Mouse (Mus musculus): ENCODE results near the gene Ank. TPM values are rescaled to one million over a fixed set of nuclear protein-coding genes. Genes with fewer than 3 reads are reported as not detected.

The Ank gene
- total and polyA plus RNA-seq, 3 experiments = 0.04 to 0.15 TPM; not detected in 1

DNA sequence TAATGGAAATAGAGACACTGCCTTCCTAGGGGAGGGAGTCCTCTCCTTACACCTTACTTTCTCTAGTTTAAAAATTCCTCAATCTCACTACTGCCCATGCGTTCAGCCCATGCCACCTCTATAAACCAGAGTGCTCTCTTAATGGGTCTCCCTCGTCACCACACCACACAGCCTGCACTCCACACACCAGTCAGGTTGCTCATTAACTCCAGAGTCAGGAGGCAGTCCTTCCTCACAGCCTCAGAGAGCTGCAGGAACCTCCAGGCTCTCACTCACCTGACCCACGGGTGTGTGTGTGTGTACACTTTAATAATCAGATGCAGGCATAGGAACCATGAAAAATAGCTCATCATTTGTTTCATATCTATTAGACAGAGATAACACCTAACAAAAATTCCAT, 153.2 kb downstream of the Ank start:
- H3K9ac ChIP-seq (ENCODE audit: control insufficient read depth, low read depth, low read length, poor library complexity, severe bottlenecking) = no peak overlapping the region
- H3K36me3 ChIP-seq (ENCODE audit: control insufficient read depth in 1 of 2, insufficient read depth in 2 of 2, low read length in 2 of 2) = peaks cover 36 to 38% of the 10 kb centered on the region in 2 experiments
- H3K9me3 ChIP-seq (replicated peaks; ENCODE audit: insufficient read depth, low read length) = no peaks in the 10 kb centered on the region
- DNase-seq (ENCODE audit: low read depth, low spot score) = no peak
- peaks cover 31% of the 10 kb centered on the region for H3K79me2 ChIP-seq (ENCODE audit: control insufficient read depth, insufficient read depth, low read length, poor library complexity)
- H3K4me1 ChIP-seq (ENCODE audit: control insufficient read depth in 1 of 2, insufficient read depth in 2 of 2, low read length in 2 of 2) = peaks cover 24 to 26% of the 10 kb centered on the region in 2 experiments
- no peak for TF ChIP-seq MAFK (IDR thresholded peaks at IDR 0.05; ENCODE audit: borderline replicate concordance, low read depth, low read length)
- TF ChIP-seq SMC3 (IDR thresholded peaks at IDR 0.05; ENCODE audit: low read depth, low read length) = no peak
- TF ChIP-seq CHD2 (IDR thresholded peaks at IDR 0.05; ENCODE audit: low read length) = no peak
- no peak for TF ChIP-seq CTCF (IDR thresholded peaks at IDR 0.05 in 2 of 3, conservative IDR thresholded peaks at IDR 0.05 in 1 of 3; ENCODE audit: control insufficient read depth in 1 of 3, insufficient read depth in 1 of 3, low read depth in 2 of 3, low read length in 3 of 3, poor library complexity in 1 of 3, severe bottlenecking in 1 of 3)
- TF ChIP-seq E2F4 (IDR thresholded peaks at IDR 0.05; ENCODE audit: borderline replicate concordance, low read depth, low read length) = no peak
- TF ChIP-seq NRF1 (IDR thresholded peaks at IDR 0.05; ENCODE audit: insufficient read depth, low read depth, low read length, poor library complexity, severe bottlenecking) = no peak
- no peak for TF ChIP-seq GATA1 (IDR thresholded peaks at IDR 0.05; ENCODE audit: low read depth, low read length)
- no peak for TF ChIP-seq TAL1 (IDR thresholded peaks at IDR 0.05; ENCODE audit: low read length)
- TF ChIP-seq RCOR1 (IDR thresholded peaks at IDR 0.05; ENCODE audit: low read depth, low read length) = no peak
- TF ChIP-seq MEF2A (IDR thresholded peaks at IDR 0.05; ENCODE audit: extremely low read depth, insufficient replicate concordance, low read depth, low read length, poor library complexity, severe bottlenecking) = no peak
- TF ChIP-seq POLR2AphosphoS2 (IDR thresholded peaks at IDR 0.05; ENCODE audit: low read length) = no peak
- TF ChIP-seq UBTF (IDR thresholded peaks at IDR 0.05; ENCODE audit: borderline replicate concordance, insufficient read depth, low read depth, low read length) = no peak
- no peak for TF ChIP-seq SIN3A (IDR thresholded peaks at IDR 0.05; ENCODE audit: low read length)
- TF ChIP-seq POLR2A (IDR thresholded peaks at IDR 0.05; ENCODE audit: control insufficient read depth in 1 of 2, insufficient read depth in 1 of 2, low read depth in 1 of 2, low read length in 2 of 2, poor library complexity in 1 of 2) = no peak
- no peak for TF ChIP-seq MYC (IDR thresholded peaks at IDR 0.05; ENCODE audit: low read depth, low read length)
- no peak for TF ChIP-seq MYB (IDR thresholded peaks at IDR 0.05; ENCODE audit: low read depth, low read length)
- no peak for TF ChIP-seq KAT2A (conservative IDR thresholded peaks at IDR 0.05; ENCODE audit: low read depth, low read length)
- TF ChIP-seq GABPA (IDR thresholded peaks at IDR 0.05; ENCODE audit: low read depth, low read length) = no peak
- no peak overlapping the region for H3K4me3 ChIP-seq (ENCODE audit: control insufficient read depth in 1 of 2, insufficient read depth in 1 of 2, low read depth in 2 of 2, low read length in 2 of 2)
- peak overlapping the region; percentile 18 for H3K27ac ChIP-seq (ENCODE audit: control insufficient read depth, low read depth, low read length)
- H3K27me3 ChIP-seq (ENCODE audit: control insufficient read depth in 1 of 2, insufficient read depth in 2 of 2, low read length in 2 of 2) = no peaks in the 10 kb centered on the region

DNA sequence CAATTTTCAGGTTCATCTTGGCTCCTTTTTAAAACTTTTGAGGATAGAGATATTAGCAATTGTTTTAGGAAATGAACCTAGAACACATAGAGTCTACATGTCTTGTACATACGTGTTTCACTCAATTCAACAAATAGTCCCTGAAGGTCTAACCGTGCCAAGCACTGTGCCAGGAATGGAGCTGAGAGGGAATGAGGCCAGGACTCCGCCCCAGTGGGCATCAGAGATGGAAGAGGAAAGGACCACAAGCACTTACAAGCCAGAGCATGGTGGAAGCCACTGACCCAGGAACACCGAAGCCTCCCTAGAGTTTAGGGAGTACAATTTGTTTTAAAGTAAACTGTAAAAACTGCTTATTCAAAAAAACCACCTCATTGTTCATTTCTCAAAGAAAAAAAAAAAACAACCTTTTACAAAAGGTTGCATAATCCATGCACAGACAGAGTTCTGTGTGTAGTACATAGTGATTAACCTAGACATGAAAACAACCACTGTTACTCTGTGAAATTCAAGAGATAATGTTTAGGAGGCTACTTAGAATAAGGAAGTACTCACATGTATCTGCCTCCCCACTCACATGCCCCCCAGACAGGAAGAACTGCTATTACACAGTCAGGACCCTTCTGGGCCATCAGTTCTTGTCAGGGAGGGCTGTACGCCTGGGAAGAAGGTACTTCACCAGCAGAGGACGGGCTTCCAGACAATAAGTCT, 154.2 kb downstream of the Ank start:
- Histone ChIP-seq H3K4me1 (ENCODE audit: control insufficient read depth in 1 of 2, insufficient read depth in 2 of 2, low read length in 2 of 2) (peaks cover 24 to 31% of the 10 kb centered on the region in 2 experiments), H3K27me3 (ENCODE audit: control insufficient read depth in 1 of 2, insufficient read depth in 2 of 2, low read length in 2 of 2) (no peaks in the 10 kb centered on the region), H3K79me2 (ENCODE audit: control insufficient read depth, insufficient read depth, low read length, poor library complexity) (peaks cover 40% of the 10 kb centered on the region), H3K36me3 (ENCODE audit: control insufficient read depth in 1 of 2, insufficient read depth in 2 of 2, low read length in 2 of 2) (peaks cover 36 to 42% of the 10 kb centered on the region in 2 experiments), H3K9ac (ENCODE audit: control insufficient read depth, low read depth, low read length, poor library complexity, severe bottlenecking) (peak overlapping the region; percentile 7; the same call in 1 of the 2 replicates), H3K27ac (ENCODE audit: control insufficient read depth, low read depth, low read length) (peak overlapping the region; percentile 70), H3K4me3 (ENCODE audit: control insufficient read depth in 1 of 2, insufficient read depth in 1 of 2, low read depth in 2 of 2, low read length in 2 of 2) (no peak overlapping the region), H3K9me3 (replicated peaks; ENCODE audit: insufficient read depth, low read length) (no peaks in the 10 kb centered on the region)
- peak; percentile 77 for DNase-seq (ENCODE audit: low read depth, low spot score)
- TF ChIP-seq POLR2AphosphoS2 (IDR thresholded peaks at IDR 0.05; ENCODE audit: low read length) (no peak), GATA1 (IDR thresholded peaks at IDR 0.05; ENCODE audit: low read depth, low read length) (no peak), E2F4 (IDR thresholded peaks at IDR 0.05; ENCODE audit: borderline replicate concordance, low read depth, low read length) (no peak), HCFC1 (IDR thresholded peaks at IDR 0.05; ENCODE audit: low read depth, low read length) (peak; percentile 25; the same call in 1 of the 2 replicates), ZC3H11A (IDR thresholded peaks at IDR 0.05; ENCODE audit: low read depth, low read length) (no peak), SIN3A (IDR thresholded peaks at IDR 0.05; ENCODE audit: low read length) (peak; percentile 72; the same call in 1 of the 2 replicates), MYB (IDR thresholded peaks at IDR 0.05; ENCODE audit: low read depth, low read length) (no peak), POLR2A (IDR thresholded peaks at IDR 0.05; ENCODE audit: control insufficient read depth in 1 of 2, insufficient read depth in 1 of 2, low read depth in 1 of 2, low read length in 2 of 2, poor library complexity in 1 of 2) (no peak), MAX (IDR thresholded peaks at IDR 0.05; ENCODE audit: low read length) (no peak), CHD2 (IDR thresholded peaks at IDR 0.05; ENCODE audit: low read length) (no peak), UBTF (IDR thresholded peaks at IDR 0.05; ENCODE audit: borderline replicate concordance, insufficient read depth, low read depth, low read length) (no peak), CHD1 (IDR thresholded peaks at IDR 0.05; ENCODE audit: low read depth, low read length) (no peak), ELF1 (IDR thresholded peaks at IDR 0.05; ENCODE audit: low read depth, low read length) (peak; percentile 63; the same call in 1 of the 2 replicates), ZKSCAN1 (IDR thresholded peaks at IDR 0.05; ENCODE audit: low read depth, low read length) (no peak), EP300 (IDR thresholded peaks at IDR 0.05; ENCODE audit: low read depth in 1 of 2, low read length in 2 of 2) (peak; percentile 20 to 56; a peak in 2 of 4 replicates), TAL1 (IDR thresholded peaks at IDR 0.05; ENCODE audit: low read length) (no peak), TBP (IDR thresholded peaks at IDR 0.05; ENCODE audit: low read depth, low read length) (no peak), CTCF (IDR thresholded peaks at IDR 0.05 in 2 of 3, conservative IDR thresholded peaks at IDR 0.05 in 1 of 3; ENCODE audit: control insufficient read depth in 1 of 3, insufficient read depth in 1 of 3, low read depth in 2 of 3, low read length in 3 of 3, poor library complexity in 1 of 3, severe bottlenecking in 1 of 3) (0 out of 6 replicates have a peak, but pooled peaks of 1 of the 3 experiments have one; percentile 19), NELFE (IDR thresholded peaks at IDR 0.05; ENCODE audit: low read depth, low read length) (no peak), POLR2AphosphoS5 (IDR thresholded peaks at IDR 0.05; ENCODE audit: borderline replicate concordance, low read depth, low read length) (no peak)

All from MEL (cell line).